Mouse (Mus musculus) left cerebral cortex, adult 9 months (tissue): ENCODE data around the gene Ablim2.
A peak's percentile ranks its signal among the peaks of the same experiment; 100 is the strongest.

Source experiments
- DNase-seq, 2 experiments: peaks; one replicate each; pipeline ENCODE4 v3.0.0; 2022; ENCODE audit warnings: low spot score in 2 of 2

The Ablim2 gene

GRCm38 (mm10) chr5:35811639-35812295 lies 54.1 kb downstream of the Ablim2 start:
- no peak for DNase-seq

- DNase-seq = peak; percentile 73 to 86
These were observed 56.8 kb downstream of the Ablim2 start for GRCm38 (mm10) chr5:35814334-35814941.

GRCm38 (mm10) chr5:35815051-35815450 lies 57.4 kb downstream of the Ablim2 start:
- no peak for DNase-seq

GRCm38 (mm10) chr5:35817266-35817665 lies 59.6 kb downstream of the Ablim2 start:
- no peak for DNase-seq

GRCm38 (mm10) chr5:35817882-35818281 lies 60.2 kb downstream of the Ablim2 start:
- DNase-seq = no peak

- DNase-seq = no peak
These were observed 65.0 kb downstream of the Ablim2 start for GRCm38 (mm10) chr5:35822721-35823120.

GRCm38 (mm10) chr5:35826465-35826864 lies 68.8 kb downstream of the Ablim2 start:
- no peak for DNase-seq

GRCm38 (mm10) chr5:35827075-35827474 lies 69.4 kb downstream of the Ablim2 start:
- peak; percentile 61 to 70 for DNase-seq

GRCm38 (mm10) chr5:35827856-35828255 lies 70.2 kb downstream of the Ablim2 start:
- no peak for DNase-seq

GRCm38 (mm10) chr5:35830101-35830500 lies 72.4 kb downstream of the Ablim2 start:
- DNase-seq = peak in 1 of 2 experiments; percentile 56

GRCm38 (mm10) chr5:35833881-35834280 lies 76.2 kb downstream of the Ablim2 start:
- DNase-seq = no peak

- peak in 1 of 2 experiments; percentile 68 for DNase-seq
These were observed 79.3 kb downstream of the Ablim2 start for GRCm38 (mm10) chr5:35836992-35837391.

GRCm38 (mm10) chr5:35839262-35839661 lies 81.6 kb downstream of the Ablim2 start:
- no peak for DNase-seq

GRCm38 (mm10) chr5:35851485-35851884 lies 93.8 kb downstream of the Ablim2 start:
- DNase-seq = no peak

- DNase-seq = no peak
These were observed 95.8 kb downstream of the Ablim2 start for GRCm38 (mm10) chr5:35853463-35853862.

- DNase-seq = peak in 1 of 2 experiments; percentile 37
These were observed 98.6 kb downstream of the Ablim2 start for GRCm38 (mm10) chr5:35856245-35856644.

GRCm38 (mm10) chr5:35858069-35858468 lies 100.4 kb downstream of the Ablim2 start:
- peak in 1 of 2 experiments; percentile 67 for DNase-seq

GRCm38 (mm10) chr5:35861456-35861855 lies 103.8 kb downstream of the Ablim2 start:
- DNase-seq = no peak

- DNase-seq = no peak
These were observed 112.3 kb downstream of the Ablim2 start for GRCm38 (mm10) chr5:35869973-35870372.

GRCm38 (mm10) chr5:35870408-35871012 lies 112.8 kb downstream of the Ablim2 start:
- peak in 1 of 2 experiments; percentile 81 for DNase-seq

- no peak for DNase-seq
These were observed 115.7 kb downstream of the Ablim2 start for GRCm38 (mm10) chr5:35873382-35873781.

- DNase-seq = no peak
These were observed 118.6 kb downstream of the Ablim2 start for GRCm38 (mm10) chr5:35876236-35876635.

- DNase-seq = peak in 1 of 2 experiments; percentile 79
These were observed 121.5 kb downstream of the Ablim2 start for GRCm38 (mm10) chr5:35879199-35879598.
